Mouse (Mus musculus) stomach, embryonic 15.5 days (tissue): Measurements from ENCODE around the gene Tgfbr3. TPM values are rescaled to one million over a fixed set of nuclear protein-coding genes. Genes with fewer than 3 reads are reported as not detected.

Source experiments
- polyA plus RNA-seq: library from polyadenylated mRNA; unstranded; fragments of >200 nt; fragmentation: Nextera tagmentation; extraction: Ambion mirVana; gene quantifications from 2 replicates; pipeline ENCODE4 v1.2.1, GENCODE M21; 2015

Gene Tgfbr3
- polyA plus RNA-seq, 1 experiment from 2014 or later = 20.3 TPM

Other genes starting within 250 kb of the Tgfbr3 start
- gene Brdt, start 41.5 kb upstream of the Tgfbr3 start, polyA plus RNA-seq = 1.6 and 1.7 TPM in 2 replicates
- 1.0 and 1.6 TPM in 2 replicates for gene Ephx4, start 113.1 kb upstream of the Tgfbr3 start, polyA plus RNA-seq
- not detected in 2 replicates for gene Lpcat2b, start 141.9 kb upstream of the Tgfbr3 start, polyA plus RNA-seq
- 4.5 and 4.7 TPM in 2 replicates for gene Btbd8, start 148.4 kb upstream of the Tgfbr3 start, polyA plus RNA-seq
- 0.32 and 0.57 TPM in 2 replicates for gene Gm42669, start 218.0 kb upstream of the Tgfbr3 start, polyA plus RNA-seq
- 0.05 and 0.12 TPM in 2 replicates for gene 1700028K03Rik, start 245.1 kb upstream of the Tgfbr3 start, polyA plus RNA-seq